Mouse (Mus musculus): ENCODE measurements at regions not wholly inside any gene's neighbourhood (a gene's known extent, or its start where the extent isn't known, plus 50 kb on each side); places are given as distances from the start of the nearest gene placed in this dataset.

- no peak for TF ChIP-seq CTCF (IDR thresholded peaks at IDR 0.05; ENCODE audit: low read depth)
- Histone ChIP-seq H3K4me2 (replicated peaks; ENCODE audit: low read depth) (no peak overlapping the region), H3K27ac (ENCODE audit: low read depth, low read length) (no peak overlapping the region), H3K36me3 (ENCODE audit: control insufficient read depth, insufficient read depth) (no peaks in the 10 kb centered on the region), H3K9me3 (ENCODE audit: control insufficient read depth) (no peaks in the 10 kb centered on the region), H3K9ac (ENCODE audit: low read depth, low read length) (no peak overlapping the region), H3K4me1 (replicated peaks; ENCODE audit: control insufficient read depth, insufficient read depth, low read length) (no peaks in the 10 kb centered on the region), H3K4me3 (ENCODE audit: low read depth, low read length) (no peak overlapping the region), H3K27me3 (replicated peaks; ENCODE audit: control insufficient read depth, insufficient read depth, low read length) (no peaks in the 10 kb centered on the region)
- 37% methylated on average over 3 of the region's 3 CpGs for WGBS
- no peak for ATAC-seq
These were observed 104.8 kb upstream of the Sstr4 start for GRCm38 (mm10) chr2:148290326-148290725.

DNA sequence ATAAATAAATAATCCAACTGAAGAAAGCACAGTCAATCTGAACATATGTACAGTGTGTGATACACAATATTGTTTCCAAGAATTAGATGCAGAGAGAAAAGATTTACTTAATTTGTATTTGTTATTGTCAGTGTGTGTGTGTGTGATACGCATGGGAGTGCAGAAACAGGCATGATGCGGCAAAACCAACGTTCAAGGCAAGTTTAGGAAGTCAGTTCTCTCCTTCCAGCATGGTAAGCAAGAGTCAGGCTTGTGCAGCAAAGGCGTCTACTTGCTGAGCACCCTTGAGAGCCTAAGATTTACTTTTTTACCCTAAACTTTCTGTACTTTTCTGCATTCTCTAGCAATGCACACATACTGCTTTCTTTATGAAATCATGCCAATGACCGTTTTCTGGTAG, 102.7 kb upstream of the Sstr4 start:
- WGBS = 77% methylated on average over 5 of the region's 5 CpGs
- H3K4me2 ChIP-seq (replicated peaks; ENCODE audit: low read depth) = no peak overlapping the region
- ATAC-seq = no peak
- no peak for TF ChIP-seq CTCF (IDR thresholded peaks at IDR 0.05; ENCODE audit: low read depth)
- H3K9me3 ChIP-seq (ENCODE audit: control insufficient read depth) = no peaks in the 10 kb centered on the region
- H3K36me3 ChIP-seq (ENCODE audit: control insufficient read depth, insufficient read depth) = no peaks in the 10 kb centered on the region
- H3K4me3 ChIP-seq (ENCODE audit: low read depth, low read length) = no peak overlapping the region
- H3K4me1 ChIP-seq (replicated peaks; ENCODE audit: control insufficient read depth, insufficient read depth, low read length) = no peaks in the 10 kb centered on the region
- no peak overlapping the region for H3K27ac ChIP-seq (ENCODE audit: low read depth, low read length)
- H3K27me3 ChIP-seq (replicated peaks; ENCODE audit: control insufficient read depth, insufficient read depth, low read length) = no peaks in the 10 kb centered on the region
- H3K9ac ChIP-seq (ENCODE audit: low read depth, low read length) = no peak overlapping the region

GRCm38 (mm10) chr2:148292895-148293294, 102.2 kb upstream of the Sstr4 start:
- no peak overlapping the region for H3K4me3 ChIP-seq (ENCODE audit: low read depth, low read length)
- H3K9me3 ChIP-seq (ENCODE audit: control insufficient read depth) = no peaks in the 10 kb centered on the region
- H3K9ac ChIP-seq (ENCODE audit: low read depth, low read length) = no peak overlapping the region
- no peak for ATAC-seq
- no peaks in the 10 kb centered on the region for H3K4me1 ChIP-seq (replicated peaks; ENCODE audit: control insufficient read depth, insufficient read depth, low read length)
- 26% methylated on average over 2 of the region's 2 CpGs for WGBS
- no peak overlapping the region for H3K27ac ChIP-seq (ENCODE audit: low read depth, low read length)
- no peaks in the 10 kb centered on the region for H3K27me3 ChIP-seq (replicated peaks; ENCODE audit: control insufficient read depth, insufficient read depth, low read length)
- no peak for TF ChIP-seq CTCF (IDR thresholded peaks at IDR 0.05; ENCODE audit: low read depth)
- no peak overlapping the region for H3K4me2 ChIP-seq (replicated peaks; ENCODE audit: low read depth)
- no peaks in the 10 kb centered on the region for H3K36me3 ChIP-seq (ENCODE audit: control insufficient read depth, insufficient read depth)

GRCm38 (mm10) chr2:148300879-148301278, 94.3 kb upstream of the Sstr4 start:
- ATAC-seq = no peak
- WGBS = 54% methylated on average over 2 of the region's 2 CpGs

GRCm38 (mm10) chr2:148312255-148312654, 82.9 kb upstream of the Sstr4 start:
- 82% methylated on average over 2 of the region's 2 CpGs for WGBS
- Histone ChIP-seq H3K9ac (ENCODE audit: low read depth, low read length) (no peak overlapping the region), H3K36me3 (ENCODE audit: control insufficient read depth, insufficient read depth) (no peaks in the 10 kb centered on the region), H3K4me3 (ENCODE audit: low read depth, low read length) (no peak overlapping the region), H3K4me1 (replicated peaks; ENCODE audit: control insufficient read depth, insufficient read depth, low read length) (no peaks in the 10 kb centered on the region), H3K9me3 (ENCODE audit: control insufficient read depth) (no peaks in the 10 kb centered on the region), H3K27me3 (replicated peaks; ENCODE audit: control insufficient read depth, insufficient read depth, low read length) (no peaks in the 10 kb centered on the region), H3K27ac (ENCODE audit: low read depth, low read length) (no peak overlapping the region), H3K4me2 (replicated peaks; ENCODE audit: low read depth) (no peak overlapping the region)
- no peak for ATAC-seq
- no peak for TF ChIP-seq CTCF (IDR thresholded peaks at IDR 0.05; ENCODE audit: low read depth)

More at GRCm38 (mm10) chr2:148300879-148301278, 94.3 kb upstream of the Sstr4 start:
- H3K9me3 ChIP-seq (ENCODE audit: control insufficient read depth) = no peaks in the 10 kb centered on the region
- no peak overlapping the region for H3K4me3 ChIP-seq (ENCODE audit: low read depth, low read length)
- no peaks in the 10 kb centered on the region for H3K27me3 ChIP-seq (replicated peaks; ENCODE audit: control insufficient read depth, insufficient read depth, low read length)
- H3K9ac ChIP-seq (ENCODE audit: low read depth, low read length) = no peak overlapping the region
- H3K4me2 ChIP-seq (replicated peaks; ENCODE audit: low read depth) = no peak overlapping the region
- no peak overlapping the region for H3K27ac ChIP-seq (ENCODE audit: low read depth, low read length)
- no peaks in the 10 kb centered on the region for H3K4me1 ChIP-seq (replicated peaks; ENCODE audit: control insufficient read depth, insufficient read depth, low read length)
- no peaks in the 10 kb centered on the region for H3K36me3 ChIP-seq (ENCODE audit: control insufficient read depth, insufficient read depth)
- TF ChIP-seq CTCF (IDR thresholded peaks at IDR 0.05; ENCODE audit: low read depth) = no peak

DNA sequence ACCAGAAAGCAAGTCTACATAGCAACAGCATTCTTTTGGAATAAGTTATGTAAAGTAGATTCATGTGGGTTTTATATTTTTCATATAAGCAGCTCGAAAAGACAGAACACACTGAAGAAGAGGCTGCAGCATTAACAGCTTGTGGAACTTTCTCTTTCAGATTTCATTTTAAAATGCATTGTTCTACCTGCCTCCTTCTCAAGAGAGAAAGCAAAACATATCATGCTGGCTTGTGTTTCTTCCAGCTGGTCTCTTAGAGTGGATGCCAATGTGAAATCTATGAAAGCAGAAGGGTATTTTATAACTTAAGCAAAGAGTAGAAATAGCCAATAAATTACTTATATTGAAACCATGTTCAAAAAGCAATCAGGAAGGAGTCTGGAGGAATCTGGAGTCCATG, 74.2 kb upstream of the Sstr4 start:
- no peak overlapping the region for H3K4me2 ChIP-seq (replicated peaks; ENCODE audit: low read depth)
- no peaks in the 10 kb centered on the region for H3K4me1 ChIP-seq (replicated peaks; ENCODE audit: control insufficient read depth, insufficient read depth, low read length)
- no peak for ATAC-seq
- H3K27ac ChIP-seq (ENCODE audit: low read depth, low read length) = no peak overlapping the region
- H3K27me3 ChIP-seq (replicated peaks; ENCODE audit: control insufficient read depth, insufficient read depth, low read length) = no peaks in the 10 kb centered on the region
- 69% methylated on average over 1 of the region's 1 CpGs for WGBS
- no peak overlapping the region for H3K9ac ChIP-seq (ENCODE audit: low read depth, low read length)
- H3K4me3 ChIP-seq (ENCODE audit: low read depth, low read length) = no peak overlapping the region
- H3K9me3 ChIP-seq (ENCODE audit: control insufficient read depth) = no peaks in the 10 kb centered on the region
- H3K36me3 ChIP-seq (ENCODE audit: control insufficient read depth, insufficient read depth) = no peaks in the 10 kb centered on the region
- no peak for TF ChIP-seq CTCF (IDR thresholded peaks at IDR 0.05; ENCODE audit: low read depth)

DNA sequence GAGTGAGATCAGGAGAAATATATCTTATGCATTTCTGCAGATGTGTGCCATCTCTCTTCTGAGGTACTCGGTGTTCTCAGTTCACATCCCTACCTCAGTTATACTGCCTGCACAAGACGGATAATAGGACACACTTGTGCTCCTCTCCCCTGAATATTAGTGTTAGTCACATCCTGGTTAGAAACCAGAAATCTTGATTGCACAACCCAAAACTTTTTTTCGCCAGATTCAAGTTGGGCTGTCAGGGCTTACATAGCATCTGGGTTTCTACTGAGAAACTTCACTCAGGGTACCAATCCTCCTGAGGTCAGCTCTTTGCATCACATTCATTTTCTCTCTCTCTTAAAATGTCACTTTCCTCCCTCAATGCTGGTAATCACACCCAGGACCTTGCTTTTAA, 69.8 kb upstream of the Sstr4 start:
- no peak for ATAC-seq
- Histone ChIP-seq H3K36me3 (ENCODE audit: control insufficient read depth, insufficient read depth) (no peaks in the 10 kb centered on the region), H3K4me2 (replicated peaks; ENCODE audit: low read depth) (no peak overlapping the region), H3K27me3 (replicated peaks; ENCODE audit: control insufficient read depth, insufficient read depth, low read length) (no peaks in the 10 kb centered on the region), H3K9ac (ENCODE audit: low read depth, low read length) (no peak overlapping the region), H3K4me1 (replicated peaks; ENCODE audit: control insufficient read depth, insufficient read depth, low read length) (no peaks in the 10 kb centered on the region), H3K27ac (ENCODE audit: low read depth, low read length) (no peak overlapping the region), H3K9me3 (ENCODE audit: control insufficient read depth) (no peaks in the 10 kb centered on the region), H3K4me3 (ENCODE audit: low read depth, low read length) (no peak overlapping the region)
- WGBS = 85% methylated on average over 3 of the region's 3 CpGs
- no peak for TF ChIP-seq CTCF (IDR thresholded peaks at IDR 0.05; ENCODE audit: low read depth)
